Mouse (Mus musculus) midbrain, postnatal 0 days (tissue): Measurements from ENCODE around the gene Prkd2. TPM values are rescaled to one million over a fixed set of nuclear protein-coding genes. Genes with fewer than 3 reads are reported as not detected.

Experiments used
- ATAC-seq: fragments of 200-750 bp; cut with Nextera tagmentation; 2 replicates; pipeline ENCODE4 v1.8.0; 2017; ENCODE audit warnings: moderate number of reproducible peaks, mild to moderate bottlenecking, moderate TSS enrichment, moderate library complexity; ENCODE audit not compliant: low FRiP score
- DNase-seq: peaks from one replicate; pipeline ENCODE4 v3.0.0-alpha.2; 2015; ENCODE audit warnings: low spot score
- H3K27ac ChIP-seq: fragments of 300-500 bp; sonication (generic); 2 replicates; pipeline ENCODE4 v1.5.1; 2014; ENCODE audit warnings: low read depth, mild to moderate bottlenecking, low read length, mixed read lengths
- H3K27me3 ChIP-seq: fragments of 300-500 bp; sonication (generic); 2 replicates; pipeline ENCODE4 v1.6.1; 2014; ENCODE audit warnings: low read length, control low read depth, mixed read lengths; ENCODE audit not compliant: insufficient read depth
- H3K36me3 ChIP-seq: fragments of 300-500 bp; sonication (generic); 2 replicates; pipeline ENCODE4 v1.6.1; 2014; ENCODE audit warnings: low read length, control low read depth, mixed read lengths; ENCODE audit not compliant: insufficient read depth
- H3K4me1 ChIP-seq: fragments of 300-500 bp; sonication (generic); 2 replicates; pipeline ENCODE4 v1.6.1; 2014; ENCODE audit warnings: mild to moderate bottlenecking, control low read depth, antibody characterized with exemption, low read length, mixed read lengths; ENCODE audit not compliant: insufficient read depth
- H3K4me2 ChIP-seq: fragments of 300-500 bp; sonication (generic); 2 replicates; pipeline ENCODE4 v1.6.1; 2014; ENCODE audit warnings: low read depth, mild to moderate bottlenecking, low read length, mixed read lengths; ENCODE audit not compliant: poor library complexity, severe bottlenecking
- H3K4me3 ChIP-seq: fragments of 300-500 bp; sonication (generic); 2 replicates; pipeline ENCODE4 v1.5.1; 2014; ENCODE audit warnings: low read depth, mild to moderate bottlenecking, low read length, moderate library complexity
- H3K9ac ChIP-seq: fragments of 300-500 bp; sonication (generic); replicated peaks from 2 replicates; pipeline ENCODE4 v1.6.1; 2014; ENCODE audit warnings: mild to moderate bottlenecking, low read length, moderate library complexity, mixed read lengths; ENCODE audit not compliant: poor library complexity, severe bottlenecking
- H3K9me3 ChIP-seq: fragments of 300-500 bp; sonication (generic); 2 replicates; pipeline ENCODE4 v1.6.1; 2016; ENCODE audit warnings: low read length, control low read depth
- CTCF ChIP-seq: IDR thresholded peaks from 2 replicates; pipeline ENCODE4 v1.5.1; 2016; ENCODE audit warnings: antibody characterized with exemption, mild to moderate bottlenecking
- WGBS: fragments of 180-500 bp; shearing (Covaris S2); extraction: QIAGEN DNeasy Blood & Tissue Kit; methylation state at CpG from one replicate; pipeline ENCODE4 v1.1.7; 2014; 5-methylcytosine and 5-hydroxymethylcytosine counted together
- polyA plus RNA-seq: library from polyadenylated mRNA; unstranded; fragments of >200 nt; fragmentation: Nextera tagmentation; extraction: Ambion mirVana; gene quantifications from 2 replicates; pipeline ENCODE4 v1.2.1, GENCODE M21; 2015
- total RNA-seq: library from RNA; depleted of rRNA; stranded (reverse); fragments of >200 nt; gene quantifications from 2 replicates; pipeline ENCODE4 v1.2.3, GENCODE M21; 2014

Prkd2 gene
- total and polyA plus RNA-seq, 2 experiments from 2014 or later = 3.2 to 3.9 TPM

DNA sequence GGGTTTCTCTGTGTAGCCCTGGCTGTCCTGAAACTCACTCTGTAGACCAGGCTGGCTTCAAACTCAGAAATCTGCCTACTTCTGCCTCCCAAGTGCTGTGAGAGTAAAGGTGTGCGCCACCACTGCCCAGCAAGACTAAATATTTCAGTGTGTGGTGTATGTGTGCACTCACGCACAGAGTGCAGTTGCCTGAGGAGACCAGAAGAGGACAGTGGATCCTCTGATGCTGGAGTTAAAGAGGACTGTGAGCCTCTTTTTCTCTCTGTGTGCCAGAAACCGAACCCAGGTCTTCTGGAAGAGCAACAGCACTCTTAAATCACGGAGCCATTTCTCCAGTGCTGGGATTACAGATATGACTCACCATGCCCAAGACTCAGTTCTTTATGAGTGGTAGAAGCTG, 30.7 kb downstream of the Prkd2 start:
- H3K4me3 ChIP-seq = no peak overlapping the region
- peak; percentile 28; the same call in 1 of the 2 replicates for TF ChIP-seq CTCF
- no peaks in the 10 kb centered on the region; the same call in 1 of the 2 replicates for H3K36me3 ChIP-seq
- DNase-seq (no peak), ATAC-seq (no peak)
- no peaks in the 10 kb centered on the region for H3K27me3 ChIP-seq
- no peak overlapping the region for H3K9ac ChIP-seq
- no peak overlapping the region for H3K27ac ChIP-seq
- 95% methylated on average over 4 of the region's 4 CpGs for WGBS
- peaks cover 9% of the 10 kb centered on the region for H3K4me1 ChIP-seq
- H3K9me3 ChIP-seq = no peaks in the 10 kb centered on the region
- H3K4me2 ChIP-seq = no peak overlapping the region

GRCm38 (mm10) chr7:16874190-16874589, 31.5 kb downstream of the Prkd2 start:
- 4% methylated on average over 17 of the region's 17 CpGs for WGBS
- Histone ChIP-seq H3K27me3 (no peaks in the 10 kb centered on the region), H3K27ac (peak overlapping the region; percentile 82), H3K9me3 (no peaks in the 10 kb centered on the region), H3K4me1 (peaks cover 7% of the 10 kb centered on the region), H3K36me3 (peaks cover 3% of the 10 kb centered on the region; the same call in 1 of the 2 replicates), H3K9ac (0 out of 2 replicates have a peak overlapping the region, but pooled peaks have one; percentile 24), H3K4me3 (peak overlapping the region; percentile 85), H3K4me2 (peak overlapping the region; percentile 42)
- no peak for ATAC-seq
- DNase-seq = peak; percentile 71
- peak; percentile 89 for TF ChIP-seq CTCF

- Histone ChIP-seq H3K4me3 (peak overlapping the region; percentile 85), H3K9ac (peak overlapping the region; percentile 95), H3K4me2 (peak overlapping the region; percentile 60), H3K4me1 (peaks cover 6% of the 10 kb centered on the region), H3K27ac (peak overlapping the region; percentile 84), H3K27me3 (no peaks in the 10 kb centered on the region), H3K36me3 (peaks cover 3% of the 10 kb centered on the region; the same call in 1 of the 2 replicates), H3K9me3 (no peaks in the 10 kb centered on the region)
- peak; percentile 68 for TF ChIP-seq CTCF
- ATAC-seq (peak; percentile 97), DNase-seq (peak; percentile 100)
- WGBS = 1% methylated on average over 32 of the region's 33 CpGs
Measured at GRCm38 (mm10) chr7:16874756-16875309, 32.1 kb downstream of the Prkd2 start.

DNA sequence AGATGAGACGGTGACA, 32.4 kb downstream of the Prkd2 start, which contains the start of gene Dact3:
Dact3 (plus strand) TSS at position 8 of the 16 bp plus-strand sequence.
- peaks cover 4% of the 10 kb centered on the region; the same call in 1 of the 2 replicates for H3K4me1 ChIP-seq
- H3K27ac ChIP-seq = peak within 1 kb of the TSS; percentile 84
- DNase-seq = no peak
- WGBS = 0% methylated on average over 1 of the region's 1 CpGs
- no peaks in the 10 kb centered on the region for H3K9me3 ChIP-seq
- no peaks in the 10 kb centered on the region for H3K27me3 ChIP-seq
- peak within 1 kb of the TSS; percentile 85 for H3K4me3 ChIP-seq
- ATAC-seq = no peak
- H3K4me2 ChIP-seq = peak within 1 kb of the TSS; percentile 60
- peak within 1 kb of the TSS; percentile 95 for H3K9ac ChIP-seq
- no peak for TF ChIP-seq CTCF
- peaks cover 3% of the 10 kb centered on the region; the same call in 1 of the 2 replicates for H3K36me3 ChIP-seq

DNA sequence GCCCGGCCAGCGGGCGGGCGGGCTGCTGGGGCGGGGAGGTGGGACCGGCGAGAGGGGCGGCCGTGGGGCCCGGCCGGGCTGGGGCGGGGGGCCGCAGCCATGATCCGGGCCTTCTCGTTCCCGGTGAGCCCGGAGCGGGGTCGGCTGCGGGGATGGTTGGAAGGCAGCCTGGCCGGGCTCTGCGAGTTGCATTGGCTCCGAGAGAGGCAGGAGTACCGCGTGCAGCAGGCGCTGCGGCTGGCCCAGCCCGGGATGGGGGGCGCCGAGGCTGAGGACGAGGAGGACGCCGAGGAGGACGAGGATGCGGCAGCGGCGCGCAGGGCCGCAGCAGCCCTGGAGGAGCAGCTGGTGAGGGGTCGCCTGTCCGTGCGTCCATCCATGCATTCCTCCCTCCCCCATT, 32.6 kb downstream of the Prkd2 start:
- H3K9me3 ChIP-seq = no peaks in the 10 kb centered on the region
- peak overlapping the region; percentile 60 for H3K4me2 ChIP-seq
- no peaks in the 10 kb centered on the region for H3K27me3 ChIP-seq
- no peak for TF ChIP-seq CTCF
- H3K36me3 ChIP-seq = 0 out of 2 replicates have a peak, but pooled peaks cover 3% of the 10 kb centered on the region
- peak overlapping the region; percentile 84 for H3K27ac ChIP-seq
- H3K4me3 ChIP-seq = peak overlapping the region; percentile 85
- peak overlapping the region; percentile 95 for H3K9ac ChIP-seq
- ATAC-seq = no peak; the same call in 1 of the 2 replicates
- DNase-seq = no peak
- H3K4me1 ChIP-seq = peaks cover 4% of the 10 kb centered on the region; the same call in 1 of the 2 replicates
- WGBS = 0% methylated on average over 28 of the region's 42 CpGs

GRCm38 (mm10) chr7:16876006-16876405, 33.3 kb downstream of the Prkd2 start:
- Histone ChIP-seq H3K9ac (peak overlapping the region; percentile 95), H3K4me2 (peak overlapping the region; percentile 60), H3K27ac (peak overlapping the region; percentile 84; the same call in 1 of the 2 replicates), H3K9me3 (no peaks in the 10 kb centered on the region), H3K27me3 (no peaks in the 10 kb centered on the region), H3K4me1 (peaks cover 4% of the 10 kb centered on the region; the same call in 1 of the 2 replicates), H3K36me3 (0 out of 2 replicates have a peak, but pooled peaks cover 3% of the 10 kb centered on the region), H3K4me3 (peak overlapping the region; percentile 85)
- DNase-seq (no peak), ATAC-seq (no peak)
- 9% methylated on average over 11 of the region's 11 CpGs for WGBS
- TF ChIP-seq CTCF = no peak
